Mouse (Mus musculus) heart, postnatal 0 days (tissue): Measurements from ENCODE around the gene Lgals3.

ENCODE experiments used
- CTCF ChIP-seq: IDR thresholded peaks from 2 replicates; pipeline ENCODE4 v1.5.1; 2016; ENCODE audit warnings: antibody characterized with exemption, control low read depth, low read depth
- EP300 ChIP-seq: IDR thresholded peaks from 2 replicates; pipeline ENCODE4 v1.6.1; 2016; ENCODE audit warnings: antibody characterized with exemption, low read depth

GRCm38 (mm10) chr14:47327347-47327746 is 40.2 kb upstream of the Lgals3 start:
- TF ChIP-seq CTCF (no peak), EP300 (no peak)
